Mouse (Mus musculus): ENCODE measurements around the gene Stfa3. TPM values are rescaled to one million over a fixed set of nuclear protein-coding genes. Genes with fewer than 3 reads are reported as not detected.

The Stfa3 gene
- polyA plus RNA-seq (2012; ENCODE audit: insufficient read depth, insufficient read length, missing spikeins): not detected in 2 replicates

- H3K4me1 ChIP-seq (ENCODE audit: control insufficient read depth, insufficient read depth, insufficient read length, low read length): no peaks in the 10 kb centered on the region
- no peak within 1 kb of the TSS for H3K4me3 ChIP-seq (ENCODE audit: insufficient read depth, low read depth, low read length)
- H3K27ac ChIP-seq (replicated peaks; ENCODE audit: low read depth, low read length): no peak within 1 kb of the TSS
Measured at GRCm38 (mm10) chr16:36455342-36455802, at the start of gene Stfa3. TSS of gene Stfa3 (minus strand) at chr16:36455392.

- Histone ChIP-seq H3K4me1 (ENCODE audit: control insufficient read depth, insufficient read depth, insufficient read length, low read length) (no peaks in the 10 kb centered on the region), H3K27ac (replicated peaks; ENCODE audit: low read depth, low read length) (no peak overlapping the region), H3K4me3 (ENCODE audit: insufficient read depth, low read depth, low read length) (no peak overlapping the region)
Measured at GRCm38 (mm10) chr16:36502286-36502685, 47.1 kb upstream of the Stfa3 start.

- no peak overlapping the region for H3K4me3 ChIP-seq (ENCODE audit: insufficient read depth, low read depth, low read length)
- H3K27ac ChIP-seq (replicated peaks; ENCODE audit: low read depth, low read length): no peak overlapping the region
- no peaks in the 10 kb centered on the region for H3K4me1 ChIP-seq (ENCODE audit: control insufficient read depth, insufficient read depth, insufficient read length, low read length)
Measured at GRCm38 (mm10) chr16:36492420-36492819, 37.2 kb upstream of the Stfa3 start.

- H3K27ac ChIP-seq (replicated peaks; ENCODE audit: low read depth, low read length): no peak overlapping the region
- H3K4me1 ChIP-seq (ENCODE audit: control insufficient read depth, insufficient read depth, insufficient read length, low read length): no peaks in the 10 kb centered on the region
Measured at GRCm38 (mm10) chr16:36476866-36477265, 21.7 kb upstream of the Stfa3 start.

DNA sequence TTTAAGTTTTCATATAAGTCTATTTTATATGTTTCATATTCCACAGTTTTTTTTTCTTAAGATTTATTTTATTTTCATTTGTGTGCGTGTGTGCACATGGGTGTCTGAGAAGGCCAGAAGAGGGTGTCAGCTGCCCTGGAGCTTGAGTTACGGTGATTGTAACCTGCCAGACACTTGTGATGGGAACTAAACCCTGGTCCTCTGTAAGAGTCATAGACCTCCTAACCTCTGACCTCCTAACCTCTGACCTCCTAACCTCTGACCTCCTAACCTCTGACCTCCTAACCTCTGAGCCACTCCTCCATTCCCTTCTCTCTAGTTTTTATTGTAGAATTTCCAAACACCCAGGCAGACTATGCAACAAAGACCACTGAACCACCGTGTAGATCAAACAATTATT, 20.3 kb upstream of the Stfa3 start:
- Histone ChIP-seq H3K4me1 (ENCODE audit: control insufficient read depth, insufficient read depth, insufficient read length, low read length) (no peaks in the 10 kb centered on the region), H3K27ac (replicated peaks; ENCODE audit: low read depth, low read length) (no peak overlapping the region), H3K4me3 (ENCODE audit: insufficient read depth, low read depth, low read length) (no peak overlapping the region)

More at GRCm38 (mm10) chr16:36476866-36477265, 21.7 kb upstream of the Stfa3 start:
- H3K4me3 ChIP-seq (ENCODE audit: insufficient read depth, low read depth, low read length): no peak overlapping the region

GRCm38 (mm10) chr16:36474849-36475248, 19.7 kb upstream of the Stfa3 start:
- no peaks in the 10 kb centered on the region for H3K4me1 ChIP-seq (ENCODE audit: control insufficient read depth, insufficient read depth, insufficient read length, low read length)
- H3K27ac ChIP-seq (replicated peaks; ENCODE audit: low read depth, low read length): no peak overlapping the region
- no peak overlapping the region for H3K4me3 ChIP-seq (ENCODE audit: insufficient read depth, low read depth, low read length)

- H3K4me3 ChIP-seq (ENCODE audit: insufficient read depth, low read depth, low read length): no peak overlapping the region
- H3K27ac ChIP-seq (replicated peaks; ENCODE audit: low read depth, low read length): no peak overlapping the region
- no peaks in the 10 kb centered on the region; the same call in 1 of the 2 replicates for H3K4me1 ChIP-seq (ENCODE audit: control insufficient read depth, insufficient read depth, insufficient read length, low read length)
Measured at GRCm38 (mm10) chr16:36473217-36474216, 18.3 kb upstream of the Stfa3 start.

DNA sequence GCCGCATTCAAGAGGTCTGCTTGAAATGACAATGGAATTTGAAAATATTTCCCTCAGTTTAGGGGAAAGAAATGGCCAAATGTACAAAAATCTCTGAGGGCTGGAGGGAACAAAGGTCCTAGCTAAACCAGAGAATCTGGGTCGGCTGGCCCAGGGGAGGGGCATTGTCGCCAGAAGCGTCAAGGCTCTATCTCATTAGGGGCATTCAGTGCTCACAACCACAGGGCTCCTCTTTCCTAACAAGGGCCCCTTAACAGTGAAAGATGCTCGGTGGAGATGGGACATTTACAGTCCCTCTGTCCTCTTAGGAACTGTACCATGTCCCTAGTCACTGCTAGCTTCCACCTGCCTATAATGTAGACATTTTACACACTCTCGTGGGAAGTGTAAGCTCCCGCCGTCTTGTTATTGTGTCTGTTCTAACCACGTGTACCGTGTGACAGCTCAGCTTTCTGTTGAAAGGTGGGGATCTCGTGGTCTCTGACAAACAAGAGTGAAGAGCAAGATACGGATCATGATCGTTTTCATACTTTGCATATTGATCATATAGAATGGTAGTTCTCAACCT, 16.0 kb upstream of the Stfa3 start:
- H3K27ac ChIP-seq (replicated peaks; ENCODE audit: low read depth, low read length): no peak overlapping the region

GRCm38 (mm10) chr16:36469955-36470478, 14.8 kb upstream of the Stfa3 start:
- no peaks in the 10 kb centered on the region; the same call in 1 of the 2 replicates for H3K4me1 ChIP-seq (ENCODE audit: control insufficient read depth, insufficient read depth, insufficient read length, low read length)
- H3K27ac ChIP-seq (replicated peaks; ENCODE audit: low read depth, low read length): no peak overlapping the region
- no peak overlapping the region for H3K4me3 ChIP-seq (ENCODE audit: insufficient read depth, low read depth, low read length)

More for the DNA sequence above, 16.0 kb upstream of the Stfa3 start:
- H3K4me3 ChIP-seq (ENCODE audit: insufficient read depth, low read depth, low read length): no peak overlapping the region
- H3K4me1 ChIP-seq (ENCODE audit: control insufficient read depth, insufficient read depth, insufficient read length, low read length): no peaks in the 10 kb centered on the region; the same call in 1 of the 2 replicates

GRCm38 (mm10) chr16:36469367-36469766, 14.2 kb upstream of the Stfa3 start:
- H3K27ac ChIP-seq (replicated peaks; ENCODE audit: low read depth, low read length): peak overlapping the region; percentile 38
- no peaks in the 10 kb centered on the region; the same call in 1 of the 2 replicates for H3K4me1 ChIP-seq (ENCODE audit: control insufficient read depth, insufficient read depth, insufficient read length, low read length)
- H3K4me3 ChIP-seq (ENCODE audit: insufficient read depth, low read depth, low read length): no peak overlapping the region

- Histone ChIP-seq H3K27ac (replicated peaks; ENCODE audit: low read depth, low read length) (no peak overlapping the region), H3K4me3 (ENCODE audit: insufficient read depth, low read depth, low read length) (no peak overlapping the region), H3K4me1 (ENCODE audit: control insufficient read depth, insufficient read depth, insufficient read length, low read length) (no peaks in the 10 kb centered on the region; the same call in 1 of the 2 replicates)
Measured at GRCm38 (mm10) chr16:36468862-36469261, 13.7 kb upstream of the Stfa3 start.

DNA sequence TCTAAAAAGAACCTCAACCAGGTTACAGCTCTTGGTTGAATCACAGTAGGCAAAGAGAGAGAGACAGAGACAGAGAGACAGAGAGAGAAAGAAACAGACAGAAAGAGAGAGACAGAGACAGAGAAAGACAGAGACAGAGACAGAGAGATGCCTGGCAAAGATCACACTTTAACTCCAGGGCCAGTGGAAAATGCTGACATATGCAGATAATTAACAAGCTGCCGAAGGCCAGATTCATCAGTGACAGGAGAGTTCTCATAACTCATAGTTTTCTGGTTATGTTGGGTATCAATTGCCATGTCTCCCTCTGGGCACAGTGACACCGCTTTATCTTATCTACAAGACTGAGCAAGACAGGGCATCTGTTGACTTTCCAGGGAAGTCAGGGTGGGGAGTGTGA, 12.7 kb upstream of the Stfa3 start:
- H3K4me3 ChIP-seq (ENCODE audit: insufficient read depth, low read depth, low read length): no peak overlapping the region
- H3K27ac ChIP-seq (replicated peaks; ENCODE audit: low read depth, low read length): no peak overlapping the region
- no peaks in the 10 kb centered on the region; the same call in 1 of the 2 replicates for H3K4me1 ChIP-seq (ENCODE audit: control insufficient read depth, insufficient read depth, insufficient read length, low read length)

- no peaks in the 10 kb centered on the region; the same call in 1 of the 2 replicates for H3K4me1 ChIP-seq (ENCODE audit: control insufficient read depth, insufficient read depth, insufficient read length, low read length)
- H3K27ac ChIP-seq (replicated peaks; ENCODE audit: low read depth, low read length): no peak overlapping the region
- no peak overlapping the region for H3K4me3 ChIP-seq (ENCODE audit: insufficient read depth, low read depth, low read length)
Measured at GRCm38 (mm10) chr16:36465436-36465835, 10.2 kb upstream of the Stfa3 start.

GRCm38 (mm10) chr16:36464076-36464475, 8.9 kb upstream of the Stfa3 start:
- no peak overlapping the region for H3K27ac ChIP-seq (replicated peaks; ENCODE audit: low read depth, low read length)
- no peaks in the 10 kb centered on the region; the same call in 1 of the 2 replicates for H3K4me1 ChIP-seq (ENCODE audit: control insufficient read depth, insufficient read depth, insufficient read length, low read length)

DNA sequence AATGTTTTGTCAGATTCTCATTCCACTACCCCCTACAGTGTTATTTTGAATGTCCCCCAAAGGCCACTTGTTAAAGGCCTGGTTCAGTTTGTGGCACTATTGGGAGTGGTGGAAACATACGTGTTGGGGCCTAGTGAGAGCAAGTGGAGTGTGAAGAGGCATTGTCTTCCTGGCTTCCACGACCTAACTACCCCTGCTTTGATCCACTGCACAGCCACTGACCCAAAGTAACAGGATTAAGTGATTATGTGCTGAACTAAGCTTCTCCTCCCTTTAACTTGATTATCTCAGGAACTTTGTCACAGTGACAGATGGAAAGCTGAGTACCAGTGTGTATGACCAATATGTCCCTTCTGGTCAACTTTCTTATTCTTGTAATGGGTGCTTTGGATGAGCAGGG, 5.2 kb upstream of the Stfa3 start:
- H3K4me1 ChIP-seq (ENCODE audit: control insufficient read depth, insufficient read depth, insufficient read length, low read length): no peaks in the 10 kb centered on the region
- no peak overlapping the region for H3K27ac ChIP-seq (replicated peaks; ENCODE audit: low read depth, low read length)
- no peak overlapping the region for H3K4me3 ChIP-seq (ENCODE audit: insufficient read depth, low read depth, low read length)

More at GRCm38 (mm10) chr16:36464076-36464475, 8.9 kb upstream of the Stfa3 start:
- H3K4me3 ChIP-seq (ENCODE audit: insufficient read depth, low read depth, low read length): no peak overlapping the region
